Mouse (Mus musculus): Measurements from ENCODE around the gene Pdx1. TPM values are rescaled to one million over a fixed set of nuclear protein-coding genes. Genes with fewer than 3 reads are reported as not detected.

Gene Pdx1
- polyA plus RNA-seq, 1 experiment from 2014 or later = not detected

DNA sequence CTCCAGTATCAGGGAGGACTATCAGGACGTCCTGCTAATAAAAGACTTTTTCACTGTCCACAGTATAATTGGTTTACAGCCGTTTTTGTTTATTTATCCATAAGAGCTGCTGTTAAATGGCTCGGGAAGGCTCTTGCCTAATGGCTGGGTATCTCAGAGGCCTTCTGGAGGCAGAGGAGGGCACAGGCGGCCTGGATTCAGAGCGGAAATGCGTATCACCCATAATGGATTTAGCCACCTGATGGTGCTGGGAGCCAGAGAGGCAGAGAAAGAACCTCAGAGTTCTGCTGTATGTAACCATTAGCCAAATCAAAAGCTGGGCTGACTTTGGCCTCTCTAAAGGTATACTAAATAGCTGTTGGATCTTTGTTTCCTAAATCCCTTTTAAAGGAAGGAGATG lies 2.3 kb upstream of the Pdx1 start:
- H3K36me3 ChIP-seq (ENCODE audit: control insufficient read depth, insufficient read depth) = no peaks in the 10 kb centered on the region
- no peaks in the 10 kb centered on the region for H3K4me1 ChIP-seq (replicated peaks; ENCODE audit: control insufficient read depth, insufficient read depth, low read length)
- WGBS = 5% methylated on average over 6 of the region's 6 CpGs
- H3K4me2 ChIP-seq (ENCODE audit: low read length) = no peak overlapping the region
- H3K9ac ChIP-seq (replicated peaks; ENCODE audit: low read depth, low read length) = no peak overlapping the region
- no peak for ATAC-seq
- H3K27me3 ChIP-seq (replicated peaks; ENCODE audit: control insufficient read depth, insufficient read depth, low read length) = peaks cover 84% of the 10 kb centered on the region
- no peak overlapping the region for H3K27ac ChIP-seq (ENCODE audit: low read length)
- no peaks in the 10 kb centered on the region for H3K9me3 ChIP-seq (ENCODE audit: control insufficient read depth, low read length)
- no peak overlapping the region for H3K4me3 ChIP-seq (replicated peaks; ENCODE audit: low read length)

GRCm38 (mm10) chr5:147268728-147269127 lies 1.0 kb upstream of the Pdx1 start:
- H3K4me2 ChIP-seq (ENCODE audit: low read length) = no peak overlapping the region
- ATAC-seq = no peak
- no peaks in the 10 kb centered on the region for H3K36me3 ChIP-seq (ENCODE audit: control insufficient read depth, insufficient read depth)
- H3K27me3 ChIP-seq (replicated peaks; ENCODE audit: control insufficient read depth, insufficient read depth, low read length) = peaks cover 86% of the 10 kb centered on the region
- no peak overlapping the region for H3K4me3 ChIP-seq (replicated peaks; ENCODE audit: low read length)
- 0% methylated on average over 8 of the region's 8 CpGs for WGBS
- H3K9me3 ChIP-seq (ENCODE audit: control insufficient read depth, low read length) = no peaks in the 10 kb centered on the region
- no peaks in the 10 kb centered on the region for H3K4me1 ChIP-seq (replicated peaks; ENCODE audit: control insufficient read depth, insufficient read depth, low read length)
- no peak overlapping the region for H3K27ac ChIP-seq (ENCODE audit: low read length)
- no peak overlapping the region for H3K9ac ChIP-seq (replicated peaks; ENCODE audit: low read depth, low read length)

DNA sequence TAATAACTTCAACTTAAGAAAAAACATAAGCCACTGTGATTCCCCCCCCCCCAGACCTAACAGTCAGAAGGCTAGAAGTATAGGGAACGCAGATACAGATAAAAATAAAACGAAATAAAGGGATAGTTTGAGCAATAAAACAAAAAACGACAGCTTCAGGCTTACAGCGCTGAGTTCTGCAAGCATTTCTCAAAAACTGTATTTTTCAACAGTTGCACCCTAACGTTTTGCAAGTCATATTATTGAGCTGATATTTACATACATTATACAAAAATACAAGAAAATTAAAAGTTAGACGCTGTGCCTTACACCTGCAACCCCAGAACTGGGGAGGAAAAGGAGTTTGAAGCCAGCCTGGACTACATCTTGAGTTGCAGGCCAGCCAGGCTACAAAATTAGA lies 388 bp upstream of the Pdx1 start:
- Histone ChIP-seq H3K4me1 (replicated peaks; ENCODE audit: control insufficient read depth, insufficient read depth, low read length) (no peaks in the 10 kb centered on the region), H3K9me3 (ENCODE audit: control insufficient read depth, low read length) (no peaks in the 10 kb centered on the region), H3K4me2 (ENCODE audit: low read length) (no peak overlapping the region), H3K27me3 (replicated peaks; ENCODE audit: control insufficient read depth, insufficient read depth, low read length) (peaks cover 86% of the 10 kb centered on the region), H3K4me3 (replicated peaks; ENCODE audit: low read length) (no peak overlapping the region), H3K36me3 (ENCODE audit: control insufficient read depth, insufficient read depth) (no peaks in the 10 kb centered on the region), H3K9ac (replicated peaks; ENCODE audit: low read depth, low read length) (no peak overlapping the region), H3K27ac (ENCODE audit: low read length) (no peak overlapping the region)
- 3% methylated on average over 6 of the region's 6 CpGs for WGBS
- no peak for ATAC-seq

DNA sequence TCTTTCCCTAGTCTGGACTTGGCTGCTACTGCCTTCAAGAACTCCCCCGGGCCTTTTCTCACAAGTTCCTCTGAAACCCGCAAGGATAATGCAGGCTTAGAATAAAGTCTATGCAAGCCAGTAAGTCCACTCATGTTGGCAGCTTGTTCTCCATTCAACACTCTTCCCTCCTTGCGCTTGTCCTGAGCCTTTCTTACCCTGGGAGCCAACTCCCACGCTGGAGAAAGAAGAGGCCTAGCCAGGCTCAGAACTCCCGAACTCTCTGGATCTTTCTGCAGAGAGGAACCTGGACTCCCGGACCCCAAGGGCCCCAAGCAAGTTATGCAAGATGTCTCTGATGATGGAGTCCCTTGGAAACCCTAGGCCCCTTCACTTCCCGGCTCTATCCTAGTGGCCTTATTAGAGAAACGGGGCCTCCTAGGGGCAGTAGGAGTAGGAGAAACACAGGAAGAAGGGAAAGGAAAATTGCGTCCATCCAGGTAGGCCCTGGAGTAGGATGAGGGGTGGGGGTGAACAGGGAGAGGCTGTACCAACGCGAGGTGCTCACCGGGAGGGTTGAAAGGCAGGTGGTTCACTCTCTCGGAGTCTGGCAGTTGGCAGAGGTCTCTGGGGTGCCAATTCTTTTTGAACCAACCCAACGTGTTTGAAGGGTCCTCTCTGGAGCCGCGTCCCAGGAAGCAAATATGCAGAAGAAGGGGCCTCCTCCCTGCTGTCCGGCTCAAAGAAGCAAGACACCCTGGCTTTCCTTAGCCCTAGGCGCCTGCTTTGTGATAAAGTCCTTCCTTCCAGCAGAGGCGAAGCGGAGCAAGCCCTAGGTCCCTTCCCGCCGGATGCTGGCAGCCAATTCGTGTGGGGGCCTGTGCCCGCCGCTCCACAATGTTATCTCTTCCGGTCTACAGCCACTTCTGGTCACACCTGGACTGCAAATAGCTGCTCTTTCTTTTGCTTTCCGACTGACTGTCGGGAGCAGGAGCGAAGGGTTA lies 1.2 kb downstream of the Pdx1 start:
- ATAC-seq = no peak
- H3K4me2 ChIP-seq (ENCODE audit: low read length) = no peak overlapping the region
- H3K9ac ChIP-seq (replicated peaks; ENCODE audit: low read depth, low read length) = no peak overlapping the region
- H3K36me3 ChIP-seq (ENCODE audit: control insufficient read depth, insufficient read depth) = no peaks in the 10 kb centered on the region
- no peaks in the 10 kb centered on the region for H3K9me3 ChIP-seq (ENCODE audit: control insufficient read depth, low read length)
- H3K27me3 ChIP-seq (replicated peaks; ENCODE audit: control insufficient read depth, insufficient read depth, low read length) = peaks cover 89% of the 10 kb centered on the region
- under 1% methylated on average over 29 of the region's 29 CpGs for WGBS
- no peak overlapping the region for H3K4me3 ChIP-seq (replicated peaks; ENCODE audit: low read length)
- no peak overlapping the region for H3K27ac ChIP-seq (ENCODE audit: low read length)
- H3K4me1 ChIP-seq (replicated peaks; ENCODE audit: control insufficient read depth, insufficient read depth, low read length) = no peaks in the 10 kb centered on the region

DNA sequence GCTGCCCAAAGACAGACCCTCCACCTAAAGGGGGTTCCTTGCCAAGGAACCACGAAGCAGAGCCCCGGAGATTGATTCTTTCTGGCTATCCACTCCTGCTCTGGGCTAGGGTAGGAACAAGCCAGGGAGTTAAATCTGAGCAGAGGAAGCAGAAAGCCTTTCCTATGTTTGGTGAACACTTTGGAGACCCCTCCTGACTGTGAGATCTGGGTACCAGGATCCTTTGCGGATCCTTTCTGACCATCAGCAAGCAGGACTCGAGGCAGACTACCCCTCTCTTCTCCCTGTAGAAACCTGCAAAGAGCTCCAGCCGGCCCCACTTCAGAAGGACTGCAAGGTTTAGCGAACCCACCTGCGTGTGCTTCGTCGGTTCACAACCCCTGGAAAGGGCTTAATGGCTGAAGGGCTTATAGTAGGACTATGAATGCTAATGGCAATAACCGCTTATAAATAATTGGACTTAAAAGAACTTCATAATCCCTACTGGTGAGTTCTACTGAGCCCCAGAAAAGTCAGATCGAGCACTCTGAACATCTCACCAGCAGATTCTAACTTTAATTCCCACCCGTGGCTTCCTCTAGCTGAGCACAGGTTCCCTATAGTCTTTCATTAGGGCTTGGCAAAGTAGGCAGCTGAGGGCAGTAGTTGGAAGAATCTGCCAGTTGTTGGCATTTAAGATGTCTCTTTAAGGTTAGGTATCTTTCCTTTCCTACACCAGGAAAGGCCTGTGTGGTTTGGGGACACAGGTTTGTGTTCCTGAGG lies 2.5 kb downstream of the Pdx1 start:
- ATAC-seq = no peak
- H3K27me3 ChIP-seq (replicated peaks; ENCODE audit: control insufficient read depth, insufficient read depth, low read length) = peaks cover 88% of the 10 kb centered on the region
- no peak overlapping the region for H3K4me2 ChIP-seq (ENCODE audit: low read length)
- H3K27ac ChIP-seq (ENCODE audit: low read length) = no peak overlapping the region
- no peaks in the 10 kb centered on the region for H3K36me3 ChIP-seq (ENCODE audit: control insufficient read depth, insufficient read depth)
- H3K4me3 ChIP-seq (replicated peaks; ENCODE audit: low read length) = no peak overlapping the region
- H3K9ac ChIP-seq (replicated peaks; ENCODE audit: low read depth, low read length) = no peak overlapping the region
- H3K4me1 ChIP-seq (replicated peaks; ENCODE audit: control insufficient read depth, insufficient read depth, low read length) = no peaks in the 10 kb centered on the region
- WGBS = 4% methylated on average over 12 of the region's 12 CpGs
- H3K9me3 ChIP-seq (ENCODE audit: control insufficient read depth, low read length) = no peaks in the 10 kb centered on the region

- Histone ChIP-seq H3K9me3 (ENCODE audit: control insufficient read depth, low read length) (no peaks in the 10 kb centered on the region), H3K9ac (replicated peaks; ENCODE audit: low read depth, low read length) (no peak overlapping the region), H3K4me3 (replicated peaks; ENCODE audit: low read length) (no peak overlapping the region), H3K27ac (ENCODE audit: low read length) (no peak overlapping the region), H3K4me1 (replicated peaks; ENCODE audit: control insufficient read depth, insufficient read depth, low read length) (no peaks in the 10 kb centered on the region), H3K4me2 (ENCODE audit: low read length) (no peak overlapping the region), H3K27me3 (replicated peaks; ENCODE audit: control insufficient read depth, insufficient read depth, low read length) (peaks cover 88% of the 10 kb centered on the region), H3K36me3 (ENCODE audit: control insufficient read depth, insufficient read depth) (no peaks in the 10 kb centered on the region)
- WGBS = 2% methylated on average over 10 of the region's 10 CpGs
- ATAC-seq = no peak
Measured at GRCm38 (mm10) chr5:147272808-147273345, 3.1 kb downstream of the Pdx1 start.

DNA sequence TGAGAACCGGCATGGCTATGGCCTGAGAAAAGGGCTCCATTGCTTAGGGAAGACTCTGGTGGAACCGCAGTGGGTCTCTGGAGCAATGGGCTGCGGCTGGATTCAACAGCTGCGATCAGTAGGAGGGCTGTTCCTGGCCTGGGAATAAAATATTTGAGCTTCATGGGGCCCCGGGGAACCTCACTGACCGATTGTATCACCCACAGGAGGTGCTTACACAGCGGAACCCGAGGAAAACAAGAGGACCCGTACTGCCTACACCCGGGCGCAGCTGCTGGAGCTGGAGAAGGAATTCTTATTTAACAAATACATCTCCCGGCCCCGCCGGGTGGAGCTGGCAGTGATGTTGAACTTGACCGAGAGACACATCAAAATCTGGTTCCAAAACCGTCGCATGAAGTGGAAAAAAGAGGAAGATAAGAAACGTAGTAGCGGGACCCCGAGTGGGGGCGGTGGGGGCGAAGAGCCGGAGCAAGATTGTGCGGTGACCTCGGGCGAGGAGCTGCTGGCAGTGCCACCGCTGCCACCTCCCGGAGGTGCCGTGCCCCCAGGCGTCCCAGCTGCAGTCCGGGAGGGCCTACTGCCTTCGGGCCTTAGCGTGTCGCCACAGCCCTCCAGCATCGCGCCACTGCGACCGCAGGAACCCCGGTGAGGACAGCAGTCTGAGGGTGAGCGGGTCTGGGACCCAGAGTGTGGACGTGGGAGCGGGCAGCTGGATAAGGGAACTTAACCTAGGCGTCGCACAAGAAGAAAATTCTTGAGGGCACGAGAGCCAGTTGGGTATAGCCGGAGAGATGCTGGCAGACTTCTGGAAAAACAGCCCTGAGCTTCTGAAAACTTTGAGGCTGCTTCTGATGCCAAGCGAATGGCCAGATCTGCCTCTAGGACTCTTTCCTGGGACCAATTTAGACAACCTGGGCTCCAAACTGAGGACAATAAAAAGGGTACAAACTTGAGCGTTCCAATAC lies 4.7 kb downstream of the Pdx1 start:
- WGBS = 2% methylated on average over 48 of the region's 48 CpGs
- Histone ChIP-seq H3K4me3 (replicated peaks; ENCODE audit: low read length) (no peak overlapping the region), H3K4me2 (ENCODE audit: low read length) (no peak overlapping the region), H3K9ac (replicated peaks; ENCODE audit: low read depth, low read length) (no peak overlapping the region), H3K27me3 (replicated peaks; ENCODE audit: control insufficient read depth, insufficient read depth, low read length) (peaks cover 88% of the 10 kb centered on the region), H3K27ac (ENCODE audit: low read length) (no peak overlapping the region), H3K9me3 (ENCODE audit: control insufficient read depth, low read length) (no peaks in the 10 kb centered on the region), H3K4me1 (replicated peaks; ENCODE audit: control insufficient read depth, insufficient read depth, low read length) (no peaks in the 10 kb centered on the region), H3K36me3 (ENCODE audit: control insufficient read depth, insufficient read depth) (no peaks in the 10 kb centered on the region)
- no peak for ATAC-seq

- Histone ChIP-seq H3K27ac (ENCODE audit: low read length) (no peak overlapping the region), H3K4me1 (replicated peaks; ENCODE audit: control insufficient read depth, insufficient read depth, low read length) (no peaks in the 10 kb centered on the region), H3K9ac (replicated peaks; ENCODE audit: low read depth, low read length) (no peak overlapping the region), H3K9me3 (ENCODE audit: control insufficient read depth, low read length) (no peaks in the 10 kb centered on the region), H3K27me3 (replicated peaks; ENCODE audit: control insufficient read depth, insufficient read depth, low read length) (peaks cover 87% of the 10 kb centered on the region), H3K4me2 (ENCODE audit: low read length) (no peak overlapping the region), H3K4me3 (replicated peaks; ENCODE audit: low read length) (no peak overlapping the region), H3K36me3 (ENCODE audit: control insufficient read depth, insufficient read depth) (no peaks in the 10 kb centered on the region)
- 21% methylated on average over 3 of the region's 3 CpGs for WGBS
- ATAC-seq = no peak
Measured at GRCm38 (mm10) chr5:147275761-147276160, 6.0 kb downstream of the Pdx1 start.

All from forebrain, embryonic 16.5 days (tissue).